15 mouse cellular contexts compared by ENCODE assay signal in genomic region chr8:120763267-120763666, GRCm38 (mm10). TPM values are rescaled to one million over a fixed set of nuclear protein-coding genes. Genes with fewer than 3 reads are reported as not detected.
DNase-seq lines count a peak whose midpoint lies in the region; TF ChIP-seq lines count a peak whose summit lies in the region.
"Had no signal": no experiment of that assay in that cellular context is flagged by ENCODE, and none has a peak within 500 bp of the region (broad histone marks: within the 10 kb centered on the region; RNA-seq: fewer than 3 reads in every experiment).

No protein-coding gene starts in this region.

- no peaks in the 10 kb centered on the region for H3K4me1 ChIP-seq in kidney, adult 2 months (ENCODE audit: control insufficient read depth, insufficient read depth, low read length)
- H3K4me1 ChIP-seq: limb, embryonic 10.5 days; lung, embryonic 15.5 days; midbrain, embryonic 15.5 days had no signal

- no peaks in the 10 kb centered on the region for H3K27me3 ChIP-seq in kidney, adult 2 months (replicated peaks; ENCODE audit: control insufficient read depth, insufficient read depth, low read length)
- H3K27me3 ChIP-seq: midbrain, embryonic 15.5 days had no signal

- no peak for TF ChIP-seq POLR2A in kidney, adult 2 months (IDR thresholded peaks at IDR 0.05; ENCODE audit: low read depth, low read length)

- no peaks in the 10 kb centered on the region for H3K36me3 ChIP-seq in kidney, adult 2 months (ENCODE audit: control insufficient read depth, insufficient read depth, low read length)
- H3K36me3 ChIP-seq: limb, embryonic 10.5 days; lung, embryonic 15.5 days; midbrain, embryonic 15.5 days had no signal

- no peak for TF ChIP-seq CTCF in kidney, adult 2 months (conservative IDR thresholded peaks at IDR 0.05; ENCODE audit: insufficient read depth, insufficient read length, low read depth, low read length)

- DNase-seq in kidney, adult 2 months, result peak; percentile 49
- DNase-seq in kidney, postnatal 4 days, result no peak
- peak; percentile 31 for DNase-seq in right cerebral cortex, adult 18-20 months
- no peak for DNase-seq in right cerebral cortex, postnatal 25 days
- peak; percentile 48 for DNase-seq in lung, postnatal 14 days
- peak; percentile 45 for DNase-seq in telencephalon, adult 2 months (ENCODE audit: low read depth, low spot score)
- DNase-seq in right cerebral cortex, postnatal 36 days (ENCODE audit: low spot score in 2 of 2), result no peak
- DNase-seq in ovary, adult 18-20 months (ENCODE audit: low spot score), result no peak
- DNase-seq: cerebellum, adult 18-20 months; heart, postnatal 36 days had no signal

- WGBS in kidney, adult 2 months, result 71% methylated on average over 5 of the region's 5 CpGs

- H3K4me3 ChIP-seq in kidney, adult 2 months (ENCODE audit: insufficient read depth, low read depth, low read length), result no peak overlapping the region
- H3K4me3 ChIP-seq: limb, embryonic 10.5 days; lung, embryonic 15.5 days; midbrain, embryonic 15.5 days had no signal

- no peak overlapping the region for H3K27ac ChIP-seq in kidney, adult 2 months (ENCODE audit: insufficient read depth, low read depth, low read length)
- H3K27ac ChIP-seq: hindbrain, postnatal 0 days; kidney, postnatal 0 days; limb, embryonic 10.5 days; lung, embryonic 15.5 days; midbrain, embryonic 15.5 days had no signal

RNA-seq across cellular contexts. Expression of gene Irf8, which starts 27.1 kb away (rescaled TPM):
- 12.3 and 16.7 TPM in 2 replicates for polyA plus RNA-seq in kidney, adult 2 months (2012; rRNA removed)

Comparison
In these comparisons a context has a peak if more than half of its experiments do, and no peak if none do; other contexts are left out.
1. DNase-seq: peak in kidney, adult 2 months (single experiment), right cerebral cortex, adult 18-20 months (single experiment), lung, postnatal 14 days (single experiment) and telencephalon, adult 2 months (single experiment); none in kidney, postnatal 4 days (0 of 2), right cerebral cortex, postnatal 25 days (single experiment), right cerebral cortex, postnatal 36 days (0 of 2) and ovary, adult 18-20 months (single experiment).